ENCODE assay signal across 22 mouse cellular contexts in genomic region chr5:25179936-25180488, GRCm38 (mm10). TPM values are rescaled to one million over a fixed set of nuclear protein-coding genes. Genes with fewer than 3 reads are reported as not detected.
"Had no signal": no experiment of that assay in that cellular context is flagged by ENCODE, and none has a peak within 500 bp of the region (broad histone marks: within the 10 kb centered on the region; RNA-seq: fewer than 3 reads in every experiment).

No protein-coding gene starts in this region.

- H3K9me3 ChIP-seq: limb, embryonic 12.5 days; liver, embryonic 13.5 days; lung, embryonic 15.5 days; midbrain, embryonic 10.5 days; neural tube, embryonic 15.5 days had no signal

- H3K36me3 ChIP-seq: limb, embryonic 12.5 days; liver, embryonic 13.5 days; lung, embryonic 15.5 days; midbrain, embryonic 10.5 days; neural tube, embryonic 15.5 days had no signal

- H3K4me1 ChIP-seq: liver, embryonic 13.5 days; lung, embryonic 15.5 days; neural tube, embryonic 15.5 days had no signal

- H3K9ac ChIP-seq: limb, embryonic 12.5 days; liver, embryonic 13.5 days; liver, postnatal 0 days; lung, embryonic 15.5 days; neural tube, embryonic 15.5 days had no signal

- H3K4me3 ChIP-seq: layer of hippocampus, adult 2 months; limb, embryonic 12.5 days; liver, embryonic 13.5 days; lung, embryonic 15.5 days; midbrain, embryonic 10.5 days; myocyte; neural tube, embryonic 15.5 days had no signal

- H3K27ac ChIP-seq: layer of hippocampus, adult 2 months; limb, embryonic 12.5 days; liver, embryonic 13.5 days; lung, embryonic 15.5 days; macrophage; midbrain, embryonic 10.5 days; neural tube, embryonic 15.5 days; stomach, postnatal 0 days had no signal

- DNase-seq: liver; liver, embryonic 13.5 days; liver, postnatal 0 days; lung, postnatal 14 days; midbrain, embryonic 14.5 days; right cerebral cortex, adult 18-20 months; right cerebral cortex, postnatal 25 days; thymus, adult 2 months; thymus, postnatal 25 days had no signal

- ATAC-seq: intestine, embryonic 16.5 days; liver, postnatal 0 days had no signal

- H3K27me3 ChIP-seq: limb, embryonic 12.5 days; liver, embryonic 13.5 days; lung, embryonic 15.5 days; neural tube, embryonic 15.5 days had no signal

- H3K4me2 ChIP-seq: limb, embryonic 12.5 days; liver, embryonic 13.5 days; lung, embryonic 15.5 days; neural tube, embryonic 15.5 days had no signal

RNA-seq across cellular contexts. Expression of gene Galntl5, which starts 1.2 kb away (rescaled TPM):
- total RNA-seq: layer of hippocampus, adult 2 months; layer of hippocampus, postnatal 10 days; left cerebral cortex, postnatal 36 days had no signal
- polyA plus RNA-seq: intestine, embryonic 16.5 days; limb, embryonic 12.5 days; liver, embryonic 13.5 days; liver, postnatal 0 days; lung, embryonic 15.5 days; macrophage; midbrain, embryonic 10.5 days; midbrain, embryonic 14.5 days; myocyte; neural tube, embryonic 11.5 days; neural tube, embryonic 15.5 days; small intestine, adult 2 months; stomach, postnatal 0 days; thymus, adult 2 months had no signal

RNA-seq across cellular contexts. Expression of gene E130116L18Rik, which starts 42.9 kb away (rescaled TPM):
- total RNA-seq: layer of hippocampus, adult 2 months; layer of hippocampus, postnatal 10 days; left cerebral cortex, postnatal 36 days had no signal
- polyA plus RNA-seq: intestine, embryonic 16.5 days; limb, embryonic 12.5 days; liver, embryonic 13.5 days; liver, postnatal 0 days; lung, embryonic 15.5 days; macrophage; midbrain, embryonic 10.5 days; midbrain, embryonic 14.5 days; myocyte; neural tube, embryonic 11.5 days; neural tube, embryonic 15.5 days; small intestine, adult 2 months; thymus, adult 2 months had no signal
